Mouse (Mus musculus) bone marrow macrophage, adult 2 months (primary cell): ENCODE measurements around the gene D1Ertd622e.

Experiments
- CTCF ChIP-seq: IDR thresholded peaks from 2 replicates; pipeline ENCODE4 v1.5.1; 2012; ENCODE audit warnings: low read depth, mild to moderate bottlenecking, low read length, moderate library complexity
- POLR2A ChIP-seq: IDR thresholded peaks from 2 replicates; pipeline ENCODE4 v1.6.1; 2012; ENCODE audit warnings: mild to moderate bottlenecking, low read depth, low read length, borderline replicate concordance

GRCm38 (mm10) chr1:97654397-97654975, 7.4 kb downstream of the D1Ertd622e start:
- TF ChIP-seq CTCF: no peak
- TF ChIP-seq POLR2A: no peak
